Mouse (Mus musculus) heart, postnatal 0 days (tissue): ENCODE results near the gene Gle1.

Source experiments
- CTCF ChIP-seq: IDR thresholded peaks from 2 replicates; pipeline ENCODE4 v1.5.1; 2016; ENCODE audit warnings: antibody characterized with exemption, control low read depth, low read depth
- EP300 ChIP-seq: IDR thresholded peaks from 2 replicates; pipeline ENCODE4 v1.6.1; 2016; ENCODE audit warnings: antibody characterized with exemption, low read depth

DNA sequence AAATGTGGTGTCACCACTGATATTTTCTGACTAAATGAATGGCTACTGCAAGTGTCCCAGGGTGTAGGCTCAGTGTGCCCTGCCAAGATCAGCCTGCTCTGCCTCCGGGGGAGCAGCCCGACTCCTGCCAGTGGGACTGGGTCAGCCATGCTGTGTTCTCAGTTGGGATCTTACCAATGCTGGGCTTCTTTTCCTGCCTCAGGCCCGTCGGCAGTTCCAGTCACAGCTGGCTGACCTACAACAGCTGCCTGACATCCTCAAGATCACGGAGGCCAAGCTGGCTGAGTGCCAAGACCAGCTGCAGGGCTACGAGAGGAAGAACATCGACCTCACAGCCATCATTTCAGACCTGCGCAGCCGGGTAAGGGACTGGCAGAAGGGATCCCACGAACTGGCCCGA, 13.2 kb upstream of the Gle1 start:
- no peak for TF ChIP-seq CTCF
- TF ChIP-seq EP300 = no peak
